Mouse (Mus musculus): ENCODE results near the gene Sfrp4. TPM values are rescaled to one million over a fixed set of nuclear protein-coding genes. Genes with fewer than 3 reads are reported as not detected.

Sfrp4 gene
- polyA plus RNA-seq, 2 experiments from 2014 or later, result not detected

GRCm38 (mm10) chr13:19640203-19640851 lies 17.4 kb downstream of the Sfrp4 start:
- ATAC-seq, result no peak

DNA sequence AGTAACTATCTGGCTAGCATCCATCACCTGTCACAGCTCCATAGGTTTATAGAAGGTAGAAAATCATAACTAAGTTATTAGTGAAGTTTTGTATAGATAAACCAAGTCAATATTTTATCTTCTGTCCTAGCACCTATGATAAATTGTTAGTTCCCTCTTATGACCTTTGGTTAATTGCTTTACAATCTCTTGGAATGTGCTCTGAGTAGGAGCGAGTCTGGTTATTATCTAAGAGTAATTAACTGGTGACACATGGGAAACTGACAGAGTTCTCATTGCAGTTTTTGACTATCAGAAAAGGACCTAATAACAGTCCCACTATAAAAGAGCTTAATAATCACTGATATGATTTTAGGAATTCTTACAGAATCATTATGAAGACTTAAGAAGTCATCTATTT lies 20.6 kb downstream of the Sfrp4 start:
- no peak for ATAC-seq

GRCm38 (mm10) chr13:19644225-19644624 lies 21.3 kb downstream of the Sfrp4 start:
- no peak for ATAC-seq

GRCm38 (mm10) chr13:19649824-19650223 lies 26.9 kb downstream of the Sfrp4 start:
- no peak for ATAC-seq

DNA sequence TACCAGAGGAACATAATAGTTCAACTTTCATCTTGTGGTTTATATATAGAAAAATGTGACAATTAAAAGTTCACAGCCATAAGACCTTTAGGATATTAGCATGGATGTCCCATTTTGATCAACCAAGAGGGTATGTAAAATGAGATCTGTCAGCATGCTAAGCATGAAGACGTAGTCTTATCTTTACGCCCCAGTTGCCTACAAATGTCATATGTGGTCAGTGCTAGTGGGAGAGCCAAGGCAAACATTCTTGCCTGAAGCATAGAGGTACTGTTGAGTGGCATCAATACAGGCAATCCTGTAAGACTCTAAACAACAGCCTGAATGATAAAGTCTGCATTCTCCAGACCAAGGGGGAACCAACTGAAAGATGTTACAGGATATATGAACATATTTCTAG lies 29.5 kb downstream of the Sfrp4 start:
- no peak for ATAC-seq

DNA sequence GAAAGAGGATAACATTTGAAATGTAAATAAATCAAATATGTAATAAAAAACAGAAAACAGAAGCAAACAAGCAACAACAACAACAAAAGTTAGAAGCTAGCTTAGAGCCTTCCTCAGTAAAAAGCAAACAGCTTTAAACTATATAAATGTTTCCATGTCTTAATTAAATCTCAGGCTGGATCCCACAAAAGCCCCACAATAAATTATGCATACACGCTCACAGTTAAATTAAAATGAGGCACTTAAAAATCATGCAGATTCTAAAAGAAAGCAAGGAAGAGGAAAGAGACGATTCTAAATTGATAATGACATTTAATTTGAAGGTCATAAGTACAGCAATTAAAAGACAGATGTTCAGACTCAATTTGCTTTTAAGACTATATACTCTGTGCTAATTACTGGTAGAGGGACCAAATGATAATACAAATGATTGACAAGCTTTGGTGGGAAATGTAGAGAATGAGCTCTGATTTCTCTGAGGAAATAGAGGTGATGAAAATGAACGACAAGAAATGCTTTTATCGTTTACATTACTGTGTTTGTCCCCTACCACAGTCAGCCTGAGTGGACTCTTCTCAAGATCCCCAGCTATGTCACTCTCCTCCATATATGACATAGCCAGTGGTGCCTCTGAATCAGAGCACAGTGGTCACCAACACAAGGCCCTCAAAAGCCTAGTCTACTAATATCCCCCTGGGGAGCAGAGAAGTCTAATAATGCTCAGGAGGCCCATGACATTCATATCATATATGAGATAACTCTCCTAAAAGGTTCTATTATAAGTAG lies 45.6 kb downstream of the Sfrp4 start:
- no peak for ATAC-seq

- ATAC-seq, result no peak
Observed at GRCm38 (mm10) chr13:19674025-19674424, 51.1 kb downstream of the Sfrp4 start.

- ATAC-seq, result no peak
Observed at GRCm38 (mm10) chr13:19674601-19675000, 51.7 kb downstream of the Sfrp4 start.

Other genes with a start within 250 kb of the Sfrp4 start
- gene Stard3nl, start 227.3 kb upstream of the Sfrp4 start, polyA plus RNA-seq (2017; shearing (Covaris generic)), result 10 to 100 TPM; 59.4 to 61.0 TPM
- gene Epdr1, start 3.2 kb upstream of the Sfrp4 start, polyA plus RNA-seq (2017; shearing (Covaris generic)), result under 1 TPM in 1 of 2 experiments, not detected in 1; 0.54 TPM
- not detected for gene Nme8, start 74.7 kb downstream of the Sfrp4 start, polyA plus RNA-seq (2017; shearing (Covaris generic))
- not detected for gene Gpr141, start 201.2 kb downstream of the Sfrp4 start, polyA plus RNA-seq (2017; shearing (Covaris generic))

Data from activated CD4-positive, CD25-positive, alpha-beta regulatory T cell, adult 4 months (primary cell).